Mouse (Mus musculus) embryonic facial prominence, embryonic 11.5 days (tissue): ENCODE measurements at regions not wholly inside any gene's neighbourhood (a gene's known extent, or its start where the extent isn't known, plus 50 kb on each side); places are given as distances from the start of the nearest gene placed in this dataset.
"Not testable (repeated sequence)": the region's sequence is repeated elsewhere in the genome, so short reads cannot be mapped to it uniquely, and the experiment has no call there.

Source experiments
- ATAC-seq: fragments of 200-750 bp; cut with Nextera tagmentation; replicated peaks from 2 replicates; pipeline ENCODE4 v1.8.0; 2017; ENCODE audit warnings: low read depth; ENCODE audit not compliant: insufficient number of reproducible peaks, low FRiP score, low TSS enrichment
- DNase-seq: peaks from one replicate; pipeline ENCODE4 v3.0.0-alpha.2; 2015; ENCODE audit warnings: low spot score
- H3K27ac ChIP-seq: fragments of 300-500 bp; sonication (generic); replicated peaks from 2 replicates; pipeline ENCODE4 v1.5.1; 2014; ENCODE audit warnings: mild to moderate bottlenecking, low read depth, low read length, control low read depth
- H3K27me3 ChIP-seq: fragments of 300-500 bp; sonication (generic); 2 replicates; pipeline ENCODE4 v1.6.1; 2014; ENCODE audit warnings: mild to moderate bottlenecking, low read length, moderate library complexity, mixed read lengths; ENCODE audit not compliant: control insufficient read depth, insufficient read depth
- H3K36me3 ChIP-seq: fragments of 300-500 bp; sonication (generic); replicated peaks from 2 replicates; pipeline ENCODE4 v1.6.1; 2014; ENCODE audit warnings: low read depth, mild to moderate bottlenecking, low read length, moderate library complexity, mixed read lengths; ENCODE audit not compliant: control insufficient read depth, insufficient read depth
- H3K4me1 ChIP-seq: fragments of 300-500 bp; sonication (generic); 2 replicates; pipeline ENCODE4 v1.6.1; 2014; ENCODE audit warnings: low read length, mixed read lengths; ENCODE audit not compliant: control insufficient read depth, insufficient read depth
- H3K4me2 ChIP-seq: fragments of 300-500 bp; sonication (generic); 2 replicates; pipeline ENCODE4 v1.6.1; 2014; ENCODE audit warnings: low read depth, mild to moderate bottlenecking, control low read depth, low read length, moderate library complexity
- H3K4me3 ChIP-seq: fragments of 300-500 bp; sonication (generic); 2 replicates; pipeline ENCODE4 v1.5.1; 2014; ENCODE audit warnings: low read depth, low read length, control low read depth
- H3K9ac ChIP-seq: fragments of 300-500 bp; sonication (generic); replicated peaks from 2 replicates; pipeline ENCODE4 v1.6.1; 2014; ENCODE audit warnings: mild to moderate bottlenecking, control low read depth, low read length
- H3K9me3 ChIP-seq: fragments of 300-500 bp; sonication (generic); replicated peaks from 2 replicates; pipeline ENCODE4 v1.6.1; 2016; ENCODE audit warnings: mild to moderate bottlenecking, low read length, inconsistent platforms, mixed read lengths; ENCODE audit not compliant: control insufficient read depth
- WGBS: fragments of 180-500 bp; shearing (Covaris S2); extraction: QIAGEN DNeasy Blood & Tissue Kit; methylation state at CpG from one replicate; pipeline ENCODE4 v1.1.7; 2014; 5-methylcytosine and 5-hydroxymethylcytosine counted together

GRCm38 (mm10) chr11:13417881-13418280 lies 953.1 kb upstream of the Cobl start:
- not testable (repeated sequence) for DNase-seq, H3K4me3 ChIP-seq, H3K27ac ChIP-seq, H3K4me1 ChIP-seq, ATAC-seq, H3K9ac ChIP-seq, H3K9me3 ChIP-seq, H3K4me2 ChIP-seq, H3K27me3 ChIP-seq, H3K36me3 ChIP-seq
- WGBS: 22% methylated on average over 2 of the region's 2 CpGs
